Mouse (Mus musculus) kidney, embryonic 14.5 days (tissue): Measurements from ENCODE around the gene Simc1. TPM values are rescaled to one million over a fixed set of nuclear protein-coding genes. Genes with fewer than 3 reads are reported as not detected.

Experiments
- ATAC-seq: fragments of 200-750 bp; cut with Nextera tagmentation; 2 replicates; pipeline ENCODE4 v1.8.0; 2017; ENCODE audit warnings: moderate number of reproducible peaks, mild to moderate bottlenecking, moderate TSS enrichment, moderate library complexity; ENCODE audit not compliant: low FRiP score, low TSS enrichment
- H3K27ac ChIP-seq: fragments of 300-500 bp; sonication (generic); 2 replicates; pipeline ENCODE4 v1.5.1; 2014; ENCODE audit warnings: low read depth, mild to moderate bottlenecking, low read length, moderate library complexity, mixed read lengths
- H3K27me3 ChIP-seq: fragments of 300-500 bp; sonication (generic); 2 replicates; pipeline ENCODE4 v1.6.1; 2014; ENCODE audit warnings: mild to moderate bottlenecking, low read length; ENCODE audit not compliant: control insufficient read depth, insufficient read depth
- H3K36me3 ChIP-seq: fragments of 300-500 bp; sonication (generic); 2 replicates; pipeline ENCODE4 v1.6.1; 2014; ENCODE audit warnings: low read length, mixed read lengths; ENCODE audit not compliant: control insufficient read depth, insufficient read depth
- H3K4me1 ChIP-seq: fragments of 300-500 bp; sonication (generic); 2 replicates; pipeline ENCODE4 v1.6.1; 2014; ENCODE audit warnings: low read length, mixed read lengths; ENCODE audit not compliant: control insufficient read depth, insufficient read depth
- H3K4me2 ChIP-seq: fragments of 300-500 bp; sonication (generic); replicated peaks from 2 replicates; pipeline ENCODE4 v1.6.1; 2014; ENCODE audit warnings: low read depth, mild to moderate bottlenecking, low read length
- H3K4me3 ChIP-seq: fragments of 300-500 bp; sonication (generic); 2 replicates; pipeline ENCODE4 v1.5.1; 2014; ENCODE audit warnings: mild to moderate bottlenecking, low read length
- H3K9ac ChIP-seq: fragments of 300-500 bp; sonication (generic); 2 replicates; pipeline ENCODE4 v1.6.1; 2014; ENCODE audit warnings: low read depth, mild to moderate bottlenecking, low read length, moderate library complexity
- H3K9me3 ChIP-seq: fragments of 300-500 bp; sonication (generic); 2 replicates; pipeline ENCODE4 v1.6.1; 2016; ENCODE audit warnings: low read length; ENCODE audit not compliant: control insufficient read depth
- WGBS: fragments of 180-500 bp; shearing (Covaris S2); extraction: QIAGEN DNeasy Blood & Tissue Kit; methylation state at CpG from one replicate; pipeline ENCODE4 v1.1.7; 2014; 5-methylcytosine and 5-hydroxymethylcytosine counted together
- polyA plus RNA-seq: library from polyadenylated mRNA; unstranded; fragments of >200 nt; fragmentation: Nextera tagmentation; extraction: Ambion mirVana; gene quantifications from 2 replicates; pipeline ENCODE4 v1.2.1, GENCODE M21; 2014

The Simc1 gene
- polyA plus RNA-seq, 1 experiment from 2014 or later = 17.9 TPM

DNA sequence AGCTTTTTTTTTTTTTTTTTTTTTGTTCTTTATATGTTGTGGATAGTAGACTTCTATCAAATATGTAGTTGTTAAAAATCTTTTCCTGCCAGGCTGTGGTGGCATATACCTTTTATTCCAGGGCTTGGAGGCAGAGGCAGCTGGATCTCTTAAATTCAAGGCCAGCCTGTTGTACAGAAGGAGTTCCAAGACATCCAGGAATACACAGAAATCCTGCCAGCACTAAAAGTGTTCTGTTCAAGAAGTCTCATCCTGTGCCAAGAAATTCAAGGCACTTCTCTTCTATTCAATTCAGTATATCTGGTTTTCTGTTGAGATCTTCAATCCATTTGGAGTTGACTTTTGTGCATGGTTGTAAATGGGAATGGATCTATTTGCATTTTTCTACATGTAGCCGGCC, 2.3 kb downstream of the Simc1 start:
- Histone ChIP-seq H3K9ac (no peak overlapping the region), H3K27me3 (no peaks in the 10 kb centered on the region), H3K4me3 (no peak overlapping the region), H3K4me1 (peaks cover 5% of the 10 kb centered on the region; the same call in 1 of the 2 replicates), H3K9me3 (no peaks in the 10 kb centered on the region), H3K36me3 (no peaks in the 10 kb centered on the region), H3K27ac (no peak overlapping the region), H3K4me2 (no peak overlapping the region)
- whole genome bisulfite sequencing = 95% methylated on average over 1 of the region's 1 CpGs
- ATAC-seq = no peak

DNA sequence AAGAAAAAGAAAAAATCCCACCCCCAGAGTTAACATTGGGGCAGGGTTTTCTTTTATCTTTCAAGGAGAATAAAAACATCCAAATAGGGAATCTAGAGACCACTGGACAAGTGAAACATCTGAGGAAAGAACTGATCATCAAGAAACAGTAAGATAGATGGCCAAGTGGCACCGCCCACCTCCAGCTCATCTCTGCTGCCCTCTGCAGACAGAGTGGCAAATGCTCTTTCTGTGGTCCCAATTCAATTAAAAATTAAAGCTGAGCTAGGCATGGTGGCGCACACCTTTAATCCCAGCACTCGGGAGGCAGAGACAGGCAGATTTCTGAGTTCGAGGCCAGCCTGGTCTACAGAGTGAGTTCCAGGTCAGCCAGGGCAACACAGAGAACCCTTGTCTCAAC, 16.6 kb downstream of the Simc1 start:
- Histone ChIP-seq H3K4me2 (no peak overlapping the region), H3K36me3 (peaks cover 14% of the 10 kb centered on the region), H3K4me1 (no peaks in the 10 kb centered on the region), H3K9me3 (0 out of 2 replicates have a peak, but pooled peaks cover 4% of the 10 kb centered on the region), H3K27ac (no peak overlapping the region), H3K27me3 (no peaks in the 10 kb centered on the region), H3K9ac (no peak overlapping the region), H3K4me3 (no peak overlapping the region)
- ATAC-seq = no peak
- 92% methylated on average over 4 of the region's 4 CpGs for WGBS

DNA sequence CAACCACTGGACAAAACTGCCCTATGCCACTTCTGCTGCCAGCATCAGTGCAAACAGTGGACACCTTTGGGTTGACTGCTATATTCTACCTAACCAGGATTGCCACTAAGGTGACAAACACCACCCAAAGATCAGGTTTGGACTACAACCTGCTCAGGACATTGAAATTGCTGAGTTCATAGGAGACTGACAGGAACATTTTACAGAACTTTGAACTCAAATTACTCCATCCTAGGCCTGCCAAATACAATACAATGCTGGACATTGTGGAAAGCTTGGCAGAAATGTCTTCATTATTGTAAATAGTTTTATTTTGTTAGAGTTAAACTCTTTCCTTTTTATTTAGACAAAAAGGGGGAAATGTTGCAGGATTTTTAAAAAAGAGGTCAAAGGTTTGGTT, 17.6 kb downstream of the Simc1 start:
- Histone ChIP-seq H3K36me3 (peaks cover 20% of the 10 kb centered on the region), H3K9me3 (no peaks in the 10 kb centered on the region), H3K27ac (no peak overlapping the region), H3K9ac (no peak overlapping the region), H3K4me3 (no peak overlapping the region), H3K4me2 (no peak overlapping the region), H3K4me1 (no peaks in the 10 kb centered on the region), H3K27me3 (no peaks in the 10 kb centered on the region)
- ATAC-seq = no peak

DNA sequence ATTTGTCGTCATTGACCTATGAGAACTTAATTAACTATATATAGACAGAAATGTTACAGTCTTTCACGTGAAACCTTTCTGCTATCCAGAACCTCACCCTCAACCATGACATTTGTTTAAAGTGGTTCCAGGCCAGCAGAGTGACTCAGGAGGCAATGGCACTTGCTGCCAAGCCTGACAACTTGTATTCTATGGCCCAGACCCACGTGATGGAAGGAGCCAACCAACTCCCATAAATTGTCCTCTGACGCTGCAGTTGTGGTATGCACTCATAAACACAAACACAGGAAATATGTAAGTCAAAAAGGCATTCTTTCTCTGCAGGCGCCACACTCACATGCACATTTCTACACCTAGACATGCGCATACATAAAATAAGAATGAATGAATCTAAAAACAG, 23.6 kb downstream of the Simc1 start:
- Histone ChIP-seq H3K27ac (no peak overlapping the region), H3K27me3 (no peaks in the 10 kb centered on the region), H3K9me3 (no peaks in the 10 kb centered on the region), H3K4me3 (no peak overlapping the region), H3K36me3 (peaks cover 56% of the 10 kb centered on the region), H3K4me2 (no peak overlapping the region), H3K9ac (no peak overlapping the region), H3K4me1 (no peaks in the 10 kb centered on the region)
- ATAC-seq = no peak
- 91% methylated on average over 6 of the region's 6 CpGs for WGBS

DNA sequence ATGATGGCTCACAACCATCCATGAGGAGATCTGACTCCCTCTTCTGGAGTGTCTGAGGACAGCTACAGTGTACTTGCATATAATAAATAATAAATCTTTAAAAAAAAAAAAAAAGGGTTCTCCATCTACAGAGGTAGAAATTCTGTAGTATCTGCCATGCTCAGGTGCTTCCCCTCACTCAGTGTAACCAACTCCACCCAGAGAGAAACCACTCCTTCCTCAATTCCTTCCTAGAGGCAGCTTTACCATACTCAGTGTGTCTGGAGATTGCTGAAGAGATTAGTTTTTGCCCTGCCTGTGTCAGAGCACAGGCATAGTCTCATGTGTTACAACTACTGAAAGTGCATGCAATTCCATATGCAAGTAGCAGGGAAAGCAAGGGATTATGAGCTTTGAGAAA, 28.6 kb downstream of the Simc1 start:
- no peaks in the 10 kb centered on the region for H3K9me3 ChIP-seq

DNA sequence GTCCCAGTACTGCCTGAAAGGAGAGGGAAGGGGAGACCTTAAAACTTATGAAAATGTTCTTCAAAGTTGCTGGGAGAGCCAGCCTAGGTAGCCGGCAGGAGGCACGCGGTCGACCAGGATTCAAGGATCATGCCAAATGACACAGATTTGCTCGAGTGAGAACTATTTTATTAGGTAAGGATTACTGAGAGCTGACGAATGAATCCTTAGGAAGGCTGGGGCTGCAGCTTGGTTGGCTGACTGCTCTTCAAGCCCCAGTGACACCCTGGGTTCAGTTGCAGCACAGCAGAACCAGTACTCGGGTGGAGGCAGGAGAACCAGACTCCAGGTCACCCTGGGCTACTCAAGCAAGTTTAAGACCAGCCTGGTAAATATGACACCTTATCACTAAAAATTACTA, 44.5 kb downstream of the Simc1 start:
- Histone ChIP-seq H3K36me3 (peaks cover 55% of the 10 kb centered on the region), H3K9ac (no peak overlapping the region)
- 84% methylated on average over 7 of the region's 7 CpGs for WGBS

More for the DNA sequence above, 28.6 kb downstream of the Simc1 start:
- Histone ChIP-seq H3K4me1 (no peaks in the 10 kb centered on the region), H3K36me3 (peaks cover 46% of the 10 kb centered on the region), H3K27ac (no peak overlapping the region), H3K4me2 (no peak overlapping the region), H3K4me3 (no peak overlapping the region), H3K9ac (no peak overlapping the region), H3K27me3 (no peaks in the 10 kb centered on the region)
- ATAC-seq = no peak

DNA sequence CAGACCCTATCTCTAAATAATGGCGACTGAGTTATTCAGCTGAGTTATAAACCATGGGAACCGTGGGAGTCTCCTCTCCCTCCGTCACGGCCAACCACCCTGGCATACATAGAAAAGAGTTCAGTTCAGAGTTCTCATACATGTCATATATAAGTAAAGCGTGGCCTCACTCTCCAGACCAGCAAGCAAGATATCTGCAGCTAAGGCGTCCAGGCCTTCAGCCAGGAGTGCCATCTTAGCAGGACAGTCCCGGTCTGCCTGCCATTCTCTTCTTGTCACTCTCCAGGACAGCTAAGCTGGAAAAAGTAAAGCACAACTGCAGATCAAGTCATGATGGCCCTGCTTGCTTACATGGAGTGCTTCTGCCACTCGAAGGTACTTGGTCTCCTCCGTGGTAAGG, 52.6 kb downstream of the Simc1 start:
- Histone ChIP-seq H3K9me3 (no peaks in the 10 kb centered on the region), H3K9ac (no peak overlapping the region), H3K27ac (no peak overlapping the region), H3K36me3 (peaks cover 90% of the 10 kb centered on the region), H3K4me1 (no peaks in the 10 kb centered on the region), H3K4me3 (no peak overlapping the region), H3K27me3 (no peaks in the 10 kb centered on the region), H3K4me2 (no peak overlapping the region)
- 92% methylated on average over 9 of the region's 9 CpGs for WGBS
- no peak for ATAC-seq

More for the DNA sequence above, 44.5 kb downstream of the Simc1 start:
- Histone ChIP-seq H3K27me3 (no peaks in the 10 kb centered on the region), H3K4me3 (no peak overlapping the region), H3K4me1 (no peaks in the 10 kb centered on the region), H3K27ac (no peak overlapping the region), H3K9me3 (no peaks in the 10 kb centered on the region), H3K4me2 (no peak overlapping the region)
- no peak for ATAC-seq

DNA sequence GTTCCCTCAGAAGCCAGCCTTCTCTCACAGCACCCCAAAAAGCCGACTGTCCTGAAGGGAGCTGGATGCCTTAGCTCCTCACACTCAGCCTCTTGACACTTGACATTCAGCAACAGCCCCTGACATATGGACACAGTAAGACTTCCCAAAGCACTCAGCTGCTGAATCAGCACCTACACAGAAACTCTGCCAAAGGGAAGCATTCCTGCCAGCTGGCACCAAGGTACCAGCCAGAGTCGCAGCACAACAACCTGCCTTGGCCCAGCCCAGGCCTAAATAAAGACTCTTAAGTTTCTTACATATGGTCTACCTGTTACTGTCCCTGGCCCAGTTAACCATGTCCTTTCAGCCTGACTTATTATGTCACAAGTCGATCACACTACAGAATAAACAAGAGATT, 53.2 kb downstream of the Simc1 start:
- Histone ChIP-seq H3K4me2 (no peak overlapping the region), H3K36me3 (peaks cover 91% of the 10 kb centered on the region), H3K9ac (no peak overlapping the region), H3K27me3 (no peaks in the 10 kb centered on the region), H3K27ac (no peak overlapping the region), H3K4me1 (no peaks in the 10 kb centered on the region), H3K4me3 (no peak overlapping the region), H3K9me3 (no peaks in the 10 kb centered on the region)
- ATAC-seq = no peak
- 96% methylated on average over 3 of the region's 3 CpGs for WGBS

DNA sequence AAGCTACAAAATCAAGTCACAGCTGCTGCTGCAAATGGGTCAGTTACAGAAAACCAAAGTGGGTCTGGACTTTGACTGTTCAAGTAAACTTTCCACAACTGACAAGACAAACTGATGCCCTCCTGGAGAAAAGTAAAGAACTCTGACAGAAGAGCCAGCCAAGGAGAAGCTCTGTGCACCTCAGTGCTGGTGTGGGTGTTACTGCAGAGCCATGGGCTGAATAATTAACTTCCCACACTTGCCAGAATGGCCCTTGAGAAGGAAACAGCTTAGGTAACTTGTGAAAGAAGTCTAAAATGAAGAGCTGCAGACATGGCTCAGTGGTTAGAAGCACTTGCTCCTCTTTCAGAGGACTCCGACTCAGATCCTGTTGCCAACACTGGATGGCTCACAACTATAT, 54.1 kb downstream of the Simc1 start:
- no peaks in the 10 kb centered on the region for H3K9me3 ChIP-seq
- no peaks in the 10 kb centered on the region for H3K27me3 ChIP-seq
- H3K9ac ChIP-seq = no peak overlapping the region
- no peak for ATAC-seq
- H3K27ac ChIP-seq = no peak overlapping the region
- H3K4me3 ChIP-seq = no peak overlapping the region
- peaks cover 89% of the 10 kb centered on the region for H3K36me3 ChIP-seq
- H3K4me1 ChIP-seq = no peaks in the 10 kb centered on the region
- 90% methylated on average over 1 of the region's 1 CpGs for WGBS
- H3K4me2 ChIP-seq = no peak overlapping the region

DNA sequence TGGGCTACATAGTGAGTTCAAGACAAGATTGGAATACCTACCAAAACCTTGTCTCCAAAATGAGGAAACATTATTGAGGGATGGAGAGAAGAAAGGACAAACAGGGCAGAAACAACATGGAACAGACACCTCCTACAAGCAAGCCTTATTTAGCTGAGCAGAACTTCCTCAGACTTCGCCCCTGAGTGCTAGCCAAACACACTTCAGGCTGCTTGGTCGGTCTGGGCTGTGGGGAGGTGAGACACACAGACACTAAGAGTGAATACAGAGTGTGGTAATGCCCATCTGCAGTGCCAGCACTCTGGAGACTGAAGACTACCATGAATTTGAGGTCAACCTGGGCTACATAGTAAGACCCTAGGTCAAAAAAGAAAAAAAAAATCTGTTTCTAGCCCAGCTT, 56.1 kb downstream of the Simc1 start:
- H3K9ac ChIP-seq = no peak overlapping the region
- peaks cover 4% of the 10 kb centered on the region for H3K4me1 ChIP-seq
- no peaks in the 10 kb centered on the region for H3K9me3 ChIP-seq
- peaks cover 78% of the 10 kb centered on the region for H3K36me3 ChIP-seq
- no peaks in the 10 kb centered on the region for H3K27me3 ChIP-seq
- H3K4me2 ChIP-seq = no peak overlapping the region
- no peak overlapping the region for H3K27ac ChIP-seq
- WGBS = 86% methylated on average over 2 of the region's 2 CpGs
- ATAC-seq = no peak
- H3K4me3 ChIP-seq = no peak overlapping the region
